Mouse (Mus musculus) spleen, adult 2 months (tissue): Measurements from ENCODE around the gene Ces2b.

ENCODE experiments used
- CTCF ChIP-seq: fragments of 200-500 bp; IDR thresholded peaks from 2 replicates; pipeline ENCODE4 v1.5.1; 2011; ENCODE audit warnings: mild to moderate bottlenecking, inconsistent platforms; ENCODE audit not compliant: insufficient read depth, insufficient read length, insufficient replicate concordance; ENCODE audit errors: extremely low read depth
- POLR2A ChIP-seq: fragments of 200-500 bp; IDR thresholded peaks from 2 replicates; pipeline ENCODE4 v1.6.1; 2011; ENCODE audit warnings: low read depth, low read length, inconsistent platforms

DNA sequence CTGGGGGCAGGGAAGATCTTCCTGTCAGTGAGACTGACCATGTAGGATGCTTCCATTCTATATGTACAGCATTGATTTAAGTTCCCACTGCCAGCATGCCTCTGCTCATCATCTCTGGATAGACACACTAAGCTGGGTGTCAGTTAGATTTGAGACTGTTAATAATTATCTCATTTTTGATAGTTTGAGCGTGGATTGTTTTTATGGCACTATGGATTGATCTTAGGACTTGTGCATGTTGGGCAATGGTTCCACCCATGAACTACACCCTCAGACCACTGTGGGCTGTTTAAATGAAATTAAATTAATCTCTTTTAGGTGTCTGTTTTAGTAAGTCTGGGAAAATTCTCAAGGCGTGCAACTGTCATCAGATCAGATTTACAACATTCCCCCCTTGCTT is 42.4 kb upstream of the Ces2b start:
- TF ChIP-seq POLR2A = no peak
- TF ChIP-seq CTCF = no peak
